Mouse (Mus musculus) lung, postnatal 25 days (tissue): ENCODE measurements around the gene Tmc8.

ENCODE experiments used
- DNase-seq: peaks from one replicate; pipeline ENCODE4 v3.0.0; 2022; ENCODE audit warnings: low spot score

Tmc8 gene

GRCm38 (mm10) chr11:117781993-117782704 lies at the start of gene Tmc8, which contains the start of gene Tmc6:
Gene Tmc8 (plus strand): TSS chr11:117782076.
Gene Tmc6 (minus strand): TSS chr11:117782198.
- DNase-seq: peak; percentile 59

- peak; percentile 23 for DNase-seq
Observed at GRCm38 (mm10) chr11:117736037-117736689, 45.7 kb upstream of the Tmc8 start.

GRCm38 (mm10) chr11:117738123-117738522 lies 43.8 kb upstream of the Tmc8 start:
- no peak for DNase-seq

- no peak for DNase-seq
Observed at GRCm38 (mm10) chr11:117741128-117741527, 40.7 kb upstream of the Tmc8 start.

GRCm38 (mm10) chr11:117742243-117742642 lies 39.6 kb upstream of the Tmc8 start:
- DNase-seq: no peak

GRCm38 (mm10) chr11:117742715-117743114 lies 39.2 kb upstream of the Tmc8 start:
- DNase-seq: no peak

GRCm38 (mm10) chr11:117743454-117744030 lies 38.3 kb upstream of the Tmc8 start:
- no peak for DNase-seq

GRCm38 (mm10) chr11:117748628-117749027 lies 33.2 kb upstream of the Tmc8 start:
- no peak for DNase-seq

- no peak for DNase-seq
Observed at GRCm38 (mm10) chr11:117749414-117749813, 32.5 kb upstream of the Tmc8 start.

- DNase-seq: no peak
Observed at GRCm38 (mm10) chr11:117751544-117751943, 30.3 kb upstream of the Tmc8 start.

GRCm38 (mm10) chr11:117755891-117756290 lies 26.0 kb upstream of the Tmc8 start:
- no peak for DNase-seq

GRCm38 (mm10) chr11:117759267-117759666 lies 22.6 kb upstream of the Tmc8 start:
- no peak for DNase-seq

GRCm38 (mm10) chr11:117760374-117761119 lies 21.3 kb upstream of the Tmc8 start:
- DNase-seq: no peak

- DNase-seq: no peak
Observed at GRCm38 (mm10) chr11:117761801-117762200, 20.1 kb upstream of the Tmc8 start.

- no peak for DNase-seq
Observed at GRCm38 (mm10) chr11:117762246-117762645, 19.6 kb upstream of the Tmc8 start.

GRCm38 (mm10) chr11:117764319-117764718 lies 17.6 kb upstream of the Tmc8 start:
- DNase-seq: no peak

- no peak for DNase-seq
Observed at GRCm38 (mm10) chr11:117765361-117765760, 16.5 kb upstream of the Tmc8 start.

- no peak for DNase-seq
Observed at GRCm38 (mm10) chr11:117766275-117766674, 15.6 kb upstream of the Tmc8 start.

GRCm38 (mm10) chr11:117768725-117769682 lies 12.9 kb upstream of the Tmc8 start:
- DNase-seq: no peak

- no peak for DNase-seq
Observed at GRCm38 (mm10) chr11:117769683-117770047, 12.2 kb upstream of the Tmc8 start.

GRCm38 (mm10) chr11:117770407-117770806 lies 11.5 kb upstream of the Tmc8 start:
- no peak for DNase-seq
